Mouse (Mus musculus): ENCODE data around the gene Polr3b.

Gene Polr3b

DNA sequence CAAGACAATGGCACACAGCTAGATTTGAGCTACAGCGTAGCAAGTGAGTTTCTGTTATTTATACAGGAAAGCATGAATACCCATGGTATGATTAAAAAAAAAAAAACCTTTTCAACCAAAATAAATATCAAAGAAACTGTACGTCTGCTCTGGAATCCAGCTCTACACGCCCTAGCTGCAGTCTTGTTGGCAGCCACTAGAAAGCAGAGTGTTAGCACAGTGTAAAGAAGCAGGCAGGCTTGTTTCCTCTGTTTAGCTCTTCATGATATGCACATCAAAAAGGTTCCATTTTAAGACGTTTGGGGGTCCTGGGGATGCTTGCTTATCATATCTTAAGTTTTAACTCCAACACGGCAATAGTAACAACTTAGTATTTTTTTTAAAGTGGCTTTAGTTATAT is 89.8 kb downstream of the Polr3b start:
- DNase-seq: no peak

DNA sequence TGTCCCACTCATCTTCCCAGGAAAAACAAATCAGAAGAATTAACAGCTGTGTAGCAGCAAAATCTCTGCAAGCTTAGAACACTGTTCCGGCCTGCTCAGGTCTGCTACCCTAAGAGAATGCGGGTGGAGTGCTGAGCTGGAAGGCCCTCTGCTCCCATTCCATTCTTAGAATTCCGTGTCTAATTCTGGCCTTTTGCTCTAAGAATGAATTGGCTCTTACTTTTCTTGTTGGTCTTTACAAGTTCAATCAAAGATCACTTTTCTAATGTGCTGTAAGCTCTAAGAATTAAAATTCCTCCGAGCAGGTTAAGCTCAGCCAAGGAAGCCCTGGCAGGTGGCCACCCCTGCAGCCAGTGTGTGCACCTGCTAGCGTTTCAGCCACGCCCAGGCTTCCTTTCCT is 90.4 kb downstream of the Polr3b start:
- no peak for DNase-seq

DNA sequence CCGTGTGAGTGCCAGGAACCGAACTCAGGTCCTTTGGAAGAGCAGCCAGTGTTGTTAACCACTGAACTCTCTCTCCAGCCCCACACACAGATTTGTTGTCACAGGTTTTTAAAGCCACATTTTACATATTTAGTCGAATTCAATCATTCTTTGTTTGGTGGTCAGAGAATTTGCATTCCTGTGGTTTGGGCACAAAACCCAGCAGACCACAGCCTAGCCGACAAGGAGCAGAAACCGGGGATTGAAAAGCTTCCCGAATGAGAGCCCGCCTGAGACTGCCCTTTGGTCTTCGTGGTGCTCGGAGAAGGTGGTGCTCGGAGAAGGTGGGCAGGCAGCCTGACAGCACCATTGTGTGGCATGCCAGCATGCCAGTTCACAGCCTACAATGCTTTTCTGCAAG is 91.0 kb downstream of the Polr3b start:
- no peak for DNase-seq

DNA sequence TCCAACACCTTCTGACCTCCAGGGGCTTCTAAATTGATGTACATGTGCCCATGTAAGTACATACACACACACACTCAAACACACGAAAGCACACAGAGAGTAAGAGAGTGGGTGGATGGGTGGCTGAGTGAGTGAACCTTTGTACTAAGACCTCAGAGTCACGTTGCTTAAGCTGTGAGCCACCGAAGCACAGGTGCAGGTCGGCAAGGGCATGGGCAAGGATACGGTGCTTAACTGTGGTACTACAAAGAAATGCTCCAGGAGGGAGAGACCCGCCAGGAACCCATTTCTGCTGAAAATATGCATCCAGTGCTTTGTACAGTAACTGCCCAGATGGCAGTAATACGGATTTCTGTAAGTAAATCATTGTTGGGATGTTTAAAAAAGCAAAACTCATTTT is 93.5 kb downstream of the Polr3b start:
- no peak for DNase-seq

DNA sequence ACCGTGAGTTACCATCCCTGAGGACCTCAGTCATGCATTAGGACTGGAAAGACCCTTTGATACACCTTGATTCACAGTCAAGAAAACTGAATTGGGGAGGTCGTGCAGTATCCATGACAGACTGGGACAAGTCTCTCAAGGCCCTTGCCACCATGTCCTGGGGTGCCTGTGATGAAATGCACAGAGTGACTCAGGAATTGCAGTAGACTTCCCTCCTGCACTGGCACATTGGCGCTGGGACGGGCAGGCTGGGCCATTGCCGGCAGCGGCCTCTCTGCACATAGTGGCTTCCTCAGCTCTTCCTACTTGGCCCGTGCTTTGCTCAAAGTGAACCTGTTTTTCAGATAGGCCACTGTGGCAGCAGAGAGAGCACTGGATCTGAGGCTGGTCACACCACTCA is 94.5 kb downstream of the Polr3b start:
- no peak for DNase-seq

DNA sequence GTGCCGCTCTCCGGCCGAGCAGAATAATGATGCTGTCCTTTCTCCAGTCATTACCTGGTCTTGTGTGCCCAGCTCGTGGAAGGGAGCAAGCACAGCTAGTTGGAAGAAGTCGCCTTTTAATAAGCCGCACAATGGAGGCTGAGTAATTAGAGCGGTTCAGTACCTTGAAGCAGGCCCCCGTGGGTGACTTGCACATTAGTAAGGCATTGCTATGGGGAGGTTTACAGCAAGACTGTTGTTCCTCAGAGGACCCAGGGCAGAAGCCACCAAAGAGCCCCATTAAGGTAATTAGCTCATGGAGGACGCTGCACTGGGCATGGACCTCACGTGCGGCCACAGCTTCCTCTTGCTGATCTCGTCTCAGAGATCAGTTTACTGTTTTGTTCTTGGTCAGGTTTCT is 100.6 kb downstream of the Polr3b start:
- DNase-seq: no peak

DNA sequence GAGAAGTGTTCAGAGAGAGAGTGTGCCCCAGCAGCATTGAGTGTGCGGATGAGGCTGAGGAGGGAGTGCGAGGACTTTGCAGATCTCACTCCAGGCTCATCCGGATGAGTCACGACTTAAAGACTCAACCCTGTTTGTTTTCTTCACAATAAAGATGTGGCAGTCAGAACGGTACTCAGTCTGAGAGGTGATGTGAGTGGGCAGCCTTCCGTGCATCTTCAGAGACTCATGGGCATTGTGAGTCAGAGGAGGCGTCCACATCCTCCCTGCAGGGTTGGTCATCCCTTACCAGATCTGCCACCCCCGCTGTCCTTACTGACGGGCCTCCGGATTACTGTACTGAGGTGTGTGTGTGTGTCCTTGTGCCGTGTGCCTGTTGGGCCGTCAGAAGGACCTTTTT is 104.9 kb downstream of the Polr3b start:
- no peak for DNase-seq

DNA sequence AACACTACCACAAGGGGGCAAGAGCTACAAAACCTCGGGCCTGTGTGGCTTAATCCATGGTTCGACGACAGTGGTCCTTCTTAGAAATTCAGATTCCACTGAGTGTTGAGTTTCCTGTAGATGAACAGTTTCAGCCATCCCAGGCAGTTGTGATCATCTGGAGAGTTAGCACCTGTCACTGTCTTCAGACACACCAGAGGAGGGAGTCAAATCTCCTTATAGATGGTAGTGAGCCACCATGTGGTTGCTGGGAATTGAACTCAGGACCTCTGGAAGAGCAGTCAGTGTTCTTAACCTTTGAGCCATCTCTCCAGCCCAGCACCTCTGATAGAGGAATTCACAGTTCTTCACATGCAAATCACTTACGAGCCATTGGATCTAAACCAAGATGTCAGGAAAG is 105.7 kb downstream of the Polr3b start:
- no peak for DNase-seq

DNA sequence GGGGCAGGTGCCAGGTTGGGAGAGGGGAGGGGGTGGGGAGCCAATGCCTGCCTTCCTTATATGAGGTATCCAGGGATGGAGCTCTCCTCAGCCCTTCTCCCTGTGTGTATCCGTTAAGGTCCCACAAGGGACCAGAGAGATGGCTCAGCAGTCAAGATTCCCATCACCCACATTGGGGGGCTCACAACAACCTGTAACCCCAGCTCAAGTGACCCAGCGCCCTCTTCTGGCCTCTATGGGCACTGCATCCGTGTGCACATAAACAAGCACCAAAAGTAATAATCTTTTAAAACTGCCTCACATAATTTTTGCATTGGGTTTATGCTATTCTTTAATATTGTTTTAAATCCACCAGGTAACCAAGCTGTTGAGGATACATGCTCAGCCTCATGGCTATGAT is 108.0 kb downstream of the Polr3b start:
- DNase-seq: no peak

DNA sequence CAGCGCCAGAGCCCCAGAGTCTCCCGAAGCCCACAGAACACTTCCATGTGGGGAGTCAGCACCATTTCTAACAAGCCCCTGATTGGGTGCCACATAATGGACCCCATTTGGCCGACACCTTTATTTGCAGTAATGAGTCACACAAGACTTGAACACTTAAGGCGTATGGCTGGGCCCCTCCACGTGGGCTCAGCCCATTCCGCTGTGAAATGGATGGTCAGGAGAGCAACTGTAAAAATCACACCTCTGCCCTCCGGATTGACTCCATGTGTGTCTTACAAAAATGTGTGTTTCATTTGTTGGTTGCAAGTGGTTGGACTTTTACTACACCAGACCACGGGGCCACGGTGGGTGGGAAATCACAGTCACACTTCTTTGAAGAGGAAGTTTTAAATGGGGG is 108.9 kb downstream of the Polr3b start:
- DNase-seq: no peak

DNA sequence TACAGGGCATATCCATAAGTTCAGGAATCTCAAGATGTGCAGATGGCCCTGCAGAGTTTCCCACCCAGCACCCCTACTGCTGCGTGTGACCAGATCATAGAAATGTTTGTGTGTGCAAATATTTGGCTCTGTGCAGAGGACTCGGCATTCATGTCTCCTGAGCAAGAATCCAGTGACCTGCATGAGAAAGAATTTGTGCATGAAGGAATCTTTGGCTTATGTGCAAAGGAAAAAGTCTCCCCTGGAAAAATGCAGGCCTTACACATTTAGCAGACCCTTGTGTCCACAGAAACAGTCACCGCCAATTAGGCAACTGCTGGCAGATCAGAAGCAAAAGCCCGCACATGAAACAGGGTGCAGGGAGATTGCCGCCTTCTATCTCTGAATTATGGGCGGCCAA is 111.4 kb downstream of the Polr3b start:
- no peak for DNase-seq

DNA sequence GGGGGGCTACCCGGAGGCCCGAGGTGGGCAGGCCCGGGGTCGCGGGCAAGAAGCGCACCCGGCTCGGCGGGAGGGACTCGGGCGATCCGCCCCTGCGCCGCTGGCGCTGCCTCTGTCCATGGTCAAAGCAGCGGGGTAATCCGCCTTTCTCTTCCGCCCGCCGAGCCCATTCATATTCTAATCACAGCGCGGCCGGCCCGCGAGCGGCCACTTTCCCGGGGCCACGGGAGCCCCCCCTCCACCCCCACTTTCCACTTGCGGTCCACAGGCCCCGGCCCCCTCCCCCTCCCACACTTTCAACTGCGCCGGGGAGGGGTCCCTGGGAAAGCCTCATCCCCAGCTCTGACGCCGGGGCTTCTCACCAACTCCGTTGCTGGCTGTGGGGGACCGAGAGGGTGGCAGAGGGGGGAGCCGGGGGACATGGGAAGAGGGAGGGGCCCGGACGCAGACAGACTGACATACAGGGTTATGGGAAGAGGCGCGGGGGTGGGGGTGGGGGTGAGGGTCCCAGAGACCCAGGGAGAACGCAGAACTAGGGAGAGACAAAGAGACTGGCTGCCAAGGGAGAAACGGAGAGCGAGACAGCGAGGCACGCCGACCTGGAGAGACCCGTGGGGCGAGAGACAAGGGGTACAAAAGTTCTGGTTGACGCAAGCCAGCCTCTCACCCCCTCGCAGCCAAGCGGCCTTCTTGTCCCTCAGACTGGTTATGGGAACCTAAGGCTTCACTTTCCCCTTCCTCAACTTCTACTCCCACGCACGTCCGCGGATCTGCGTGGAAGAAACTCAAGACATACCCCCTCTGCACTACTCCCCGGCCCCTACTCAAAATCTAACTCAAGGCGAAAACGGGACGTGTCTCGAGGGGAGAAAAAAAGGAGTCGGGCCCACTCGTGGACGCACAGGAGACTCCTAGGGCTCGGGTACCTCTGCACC is 133.0 kb downstream of the Polr3b start:
- no peak for DNase-seq

DNA sequence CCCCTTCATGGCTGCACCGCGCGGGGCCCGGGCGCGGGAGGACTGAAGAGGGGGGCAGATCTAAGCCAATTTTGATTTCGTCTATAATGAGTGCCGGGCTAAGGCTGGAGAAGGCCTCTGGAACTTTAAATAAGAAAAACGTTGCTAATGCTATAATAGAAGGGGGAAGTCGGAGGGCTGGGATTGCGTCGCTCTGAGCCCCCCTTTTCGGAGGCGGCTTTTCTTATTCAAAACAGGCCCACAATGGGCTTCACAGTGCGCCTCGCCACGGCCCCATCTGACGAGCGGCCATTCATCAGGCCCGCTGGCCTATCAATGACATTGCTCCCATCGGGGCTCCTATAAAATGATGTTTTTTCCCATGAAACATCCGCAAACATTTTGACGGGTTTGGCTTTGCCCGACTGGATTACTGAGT is 133.7 kb downstream of the Polr3b start, which contains the start of gene Rfx4:
Rfx4 (plus strand) TSS at position 277 of the 418 bp plus-strand sequence.
- DNase-seq: no peak

DNA sequence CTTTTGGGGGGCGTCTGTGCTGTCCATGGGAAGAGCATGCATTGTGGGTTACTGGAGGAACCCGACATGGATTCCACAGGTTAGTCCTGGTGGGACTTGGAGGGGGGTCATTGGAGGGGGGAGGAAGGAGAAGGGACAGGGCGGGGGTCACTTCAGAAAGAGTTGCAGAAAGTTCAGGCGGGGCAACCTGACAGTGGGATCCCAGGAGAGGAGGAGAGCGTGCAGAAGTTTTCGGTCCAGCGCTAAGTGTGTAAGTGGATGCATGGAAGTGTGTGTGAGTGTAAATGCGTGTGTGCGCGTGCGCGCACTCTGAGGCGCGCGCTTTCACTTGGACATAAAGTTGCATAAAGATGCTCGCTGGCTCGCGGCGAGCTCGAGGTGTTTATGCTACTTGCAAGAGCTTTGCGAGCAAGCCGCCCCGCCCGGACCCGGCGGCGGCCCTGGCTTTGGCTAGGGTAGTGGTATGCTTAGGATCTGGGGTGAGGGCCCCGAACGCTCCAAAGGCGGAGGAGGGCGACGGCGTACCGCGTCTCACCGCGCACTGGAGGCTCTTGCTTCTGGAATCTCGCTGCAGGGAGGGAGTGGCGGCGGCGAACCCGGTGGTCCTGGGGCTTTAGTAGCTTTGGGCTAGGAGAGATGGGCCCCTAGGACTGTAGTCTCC is 134.5 kb downstream of the Polr3b start:
- no peak for DNase-seq

DNA sequence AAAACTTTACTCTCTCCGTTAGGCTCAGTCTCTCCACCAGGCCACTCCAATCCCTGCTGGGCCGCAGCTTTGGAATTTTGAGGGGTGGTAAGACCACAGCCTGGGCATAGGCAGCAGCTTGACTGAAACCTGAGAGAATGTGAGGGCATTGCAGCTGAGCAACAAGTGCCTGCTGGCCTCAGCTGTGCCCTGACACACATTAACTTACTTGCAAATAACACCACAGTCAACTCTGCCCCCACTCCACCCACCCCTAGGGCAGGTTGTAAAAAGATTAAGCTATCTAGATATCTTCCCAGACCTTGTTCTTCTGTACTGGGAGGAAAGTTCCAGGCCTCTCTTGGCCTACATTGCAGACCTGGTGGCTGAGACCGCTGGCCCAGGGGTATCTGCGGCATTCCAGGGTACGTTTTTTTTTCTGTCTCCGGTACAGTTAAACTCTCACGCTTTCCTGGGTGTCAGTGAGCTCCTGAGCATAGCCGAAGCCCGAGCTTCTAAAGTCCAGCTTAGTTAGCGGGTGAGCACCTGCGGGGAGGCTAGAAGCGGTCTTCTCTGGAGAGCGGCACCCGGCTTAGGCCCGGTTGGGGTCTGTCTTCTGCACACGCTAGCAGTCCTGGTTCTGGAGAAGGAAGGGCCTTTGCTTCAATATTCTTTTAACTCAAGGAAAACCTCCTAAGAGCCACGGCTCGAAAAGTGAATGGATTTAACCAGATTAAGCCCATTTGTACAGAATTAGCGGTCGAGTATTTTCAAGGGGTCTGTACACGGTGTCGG is 135.5 kb downstream of the Polr3b start:
- no peak for DNase-seq

DNA sequence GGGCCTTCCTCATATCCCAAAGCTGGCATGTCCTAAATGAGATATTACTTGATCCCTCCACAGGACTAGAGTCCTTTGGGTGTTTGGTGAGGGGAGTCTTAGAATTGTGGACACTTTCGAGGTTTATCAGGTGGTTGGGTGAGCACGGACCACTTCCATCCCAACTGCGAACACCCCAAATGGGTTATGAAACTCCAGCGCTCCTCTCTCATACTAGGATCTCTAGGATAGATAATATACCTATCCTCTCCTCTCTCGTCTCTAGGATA is 136.0 kb downstream of the Polr3b start:
- DNase-seq: no peak

DNA sequence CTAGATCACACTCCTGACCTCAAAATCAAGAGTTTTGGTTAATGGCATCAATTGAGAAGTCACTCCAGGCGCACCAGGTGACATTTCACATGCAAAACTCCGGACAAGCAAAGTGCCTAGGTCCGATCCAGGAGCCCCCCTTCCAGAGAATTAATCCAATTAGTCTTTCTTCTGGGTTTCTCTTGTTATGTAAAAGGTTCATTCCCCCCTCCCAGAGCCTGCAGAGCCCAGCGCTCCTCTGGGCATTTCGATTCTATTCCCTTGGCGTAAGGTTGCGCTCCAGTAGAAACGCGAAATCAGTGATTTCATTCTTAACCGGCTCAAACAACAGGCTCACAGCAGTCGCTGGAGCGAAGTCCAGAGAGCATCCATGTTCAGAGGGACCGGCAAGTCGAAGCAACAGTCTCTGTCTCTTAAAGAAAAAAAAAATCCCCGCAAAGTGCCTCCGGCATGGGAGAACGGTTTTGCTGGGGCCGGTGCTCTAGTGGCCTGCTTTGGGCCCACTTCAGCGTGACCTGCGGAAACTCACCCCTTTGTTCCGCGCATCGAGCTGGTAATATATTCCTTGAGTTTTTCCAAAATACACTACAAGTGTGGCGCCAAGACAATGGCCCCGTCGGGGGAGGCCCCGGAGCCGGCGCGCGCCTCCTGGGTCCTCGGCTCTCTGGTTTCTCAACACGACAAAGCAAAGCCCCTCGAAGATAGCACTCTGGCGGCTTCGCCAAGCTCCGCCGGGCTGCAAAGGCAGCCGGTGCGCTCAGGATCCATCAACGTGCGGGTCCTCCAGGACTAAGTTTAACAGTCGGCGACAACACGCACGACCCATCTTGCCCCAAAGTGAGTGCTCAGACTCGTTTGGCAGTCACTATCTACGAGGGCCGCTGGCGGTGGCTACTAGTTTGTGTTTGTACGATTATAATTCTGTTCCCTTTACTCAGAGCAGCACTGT is 136.7 kb downstream of the Polr3b start:
- no peak for DNase-seq

DNA sequence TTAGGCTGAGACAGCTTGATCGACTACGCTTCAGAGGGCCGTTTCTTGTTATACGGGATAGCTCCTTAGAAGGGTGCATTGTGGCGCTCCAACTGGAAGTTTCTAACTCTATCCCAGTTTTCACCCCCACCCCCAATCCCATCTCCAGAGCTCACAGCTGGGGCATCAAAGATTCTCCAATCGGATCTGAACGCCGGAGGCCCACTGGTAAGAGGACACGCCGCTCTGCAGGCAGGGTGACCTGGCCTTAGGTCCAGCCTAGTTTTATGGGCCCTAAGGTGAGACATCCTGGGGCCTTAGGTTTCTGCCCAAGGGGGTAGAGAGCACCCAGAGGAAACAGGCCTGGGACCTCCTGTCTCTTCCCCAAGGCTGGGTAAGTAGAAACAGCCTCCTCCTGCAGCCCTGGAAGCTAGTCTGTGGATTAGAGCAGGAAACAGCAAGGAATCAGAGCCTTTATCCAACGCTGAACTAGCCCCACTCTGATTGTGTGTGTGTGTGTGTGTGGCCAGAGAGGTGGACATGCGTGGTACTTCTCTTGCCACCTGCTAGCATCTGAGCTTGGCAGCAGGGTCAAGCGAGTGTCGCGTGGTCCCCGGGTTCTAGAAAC is 137.5 kb downstream of the Polr3b start:
- no peak for DNase-seq

DNA sequence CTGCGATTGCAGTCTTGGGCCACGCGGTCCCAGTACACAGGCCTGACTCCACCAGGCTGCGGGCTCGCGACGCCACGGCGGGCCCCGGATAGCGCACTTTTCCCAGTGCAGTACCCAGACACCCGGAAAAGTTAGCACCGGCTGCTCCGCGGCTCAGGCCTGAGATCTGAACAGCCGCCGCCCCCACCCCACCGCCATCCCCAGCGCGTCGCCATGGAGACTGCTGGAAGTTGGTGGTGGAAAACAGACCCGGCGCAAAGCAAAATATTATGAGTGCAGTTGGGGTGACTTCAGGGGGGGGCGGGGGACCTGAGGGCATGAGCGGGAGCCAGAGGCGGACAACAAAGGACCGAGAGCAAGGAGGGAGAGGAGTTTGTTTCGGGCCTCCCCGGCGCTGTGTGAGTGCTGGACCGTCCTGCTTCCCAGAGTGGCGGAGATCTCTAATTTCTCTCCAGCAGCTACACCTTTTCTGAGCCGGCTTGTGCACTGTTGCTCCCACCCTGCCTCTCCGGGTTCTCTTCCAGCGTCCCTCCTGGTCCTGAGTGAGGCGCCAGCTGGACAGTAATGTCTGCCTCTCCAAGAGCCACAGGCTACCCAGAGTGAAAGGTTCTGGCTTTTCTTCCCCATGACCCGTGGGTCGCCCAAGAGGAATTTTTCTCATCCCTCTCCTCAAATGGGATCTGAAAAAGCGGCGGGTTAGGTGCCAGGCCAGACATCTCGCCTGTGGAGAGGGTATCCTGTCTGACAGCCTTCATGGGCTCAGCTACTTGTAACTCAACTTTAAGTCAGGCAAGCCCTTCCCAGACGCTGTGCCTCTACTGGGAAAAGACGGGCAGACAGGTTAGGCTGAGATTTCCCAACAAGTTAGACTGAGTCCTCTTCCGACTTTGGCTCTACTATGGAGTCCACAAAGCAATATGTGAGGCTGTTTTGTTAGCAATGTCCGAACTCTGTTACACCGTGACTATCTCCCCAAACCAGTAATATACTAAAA is 138.3 kb downstream of the Polr3b start:
- DNase-seq: no peak

DNA sequence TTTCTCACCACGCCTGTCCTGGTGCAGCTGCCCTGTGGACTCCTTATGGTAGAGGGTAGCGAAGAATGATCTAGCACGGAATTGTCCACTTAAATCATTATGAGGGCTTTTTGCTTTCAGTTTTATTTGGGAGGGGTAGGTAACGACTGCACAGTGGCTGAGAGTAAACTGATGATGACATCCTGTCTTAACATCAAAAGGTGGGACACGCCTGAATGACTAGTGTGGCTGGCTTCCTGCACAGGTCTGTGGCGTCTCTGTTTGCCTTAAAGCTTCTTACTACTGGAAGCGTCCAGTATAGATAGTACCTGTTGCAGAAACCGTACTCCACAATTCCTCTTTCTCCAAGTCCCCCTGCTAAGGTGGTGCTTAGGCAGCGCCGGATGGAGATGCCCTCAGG is 146.7 kb downstream of the Polr3b start:
- no peak for DNase-seq

Data from cerebellum, adult 11-12 months (tissue).